Comparison of ENCODE assay signal across 12 mouse cellular contexts in the genomic region with DNA sequence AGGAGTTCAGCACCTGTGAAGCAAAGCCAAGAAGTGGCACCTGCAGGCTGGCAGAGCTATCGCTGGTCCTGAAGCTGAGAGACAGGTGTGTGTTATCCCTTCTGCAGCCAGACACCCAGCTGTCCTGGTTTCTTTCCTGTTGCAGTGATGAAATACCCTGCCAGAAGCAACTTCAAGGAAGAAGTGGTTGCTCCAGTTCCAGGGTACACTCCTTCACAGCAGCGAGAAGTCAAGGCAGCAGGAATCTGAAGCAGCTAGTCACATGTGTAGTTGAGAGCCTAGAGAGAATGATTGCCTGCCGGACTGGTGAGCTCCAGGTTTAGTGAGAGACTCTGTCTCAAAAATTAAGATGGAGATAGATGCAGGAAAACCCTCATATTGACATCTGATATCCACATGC.
"Had no signal": no experiment of that assay in that cellular context is flagged by ENCODE, and none has a peak within 500 bp of the region (broad histone marks: within the 10 kb centered on the region; RNA-seq: fewer than 3 reads in every experiment).

No protein-coding gene starts in this region.

- ATAC-seq: intestine, embryonic 16.5 days had no signal

- H3K4me2 ChIP-seq: kidney, embryonic 15.5 days; limb, embryonic 13.5 days; lung, embryonic 15.5 days; neural tube, embryonic 15.5 days had no signal

- H3K27me3 ChIP-seq: kidney, embryonic 15.5 days; limb, embryonic 13.5 days; lung, embryonic 15.5 days; neural tube, embryonic 15.5 days had no signal

- H3K4me3 ChIP-seq: kidney, embryonic 15.5 days; limb, embryonic 13.5 days; lung, embryonic 15.5 days; myocyte; neural tube, embryonic 15.5 days had no signal

- H3K4me1 ChIP-seq: kidney, embryonic 15.5 days; limb, embryonic 13.5 days; lung, embryonic 15.5 days; neural tube, embryonic 15.5 days had no signal

- H3K9ac ChIP-seq: kidney, embryonic 15.5 days; limb, embryonic 13.5 days; liver, embryonic 14.5 days; lung, embryonic 15.5 days; neural tube, embryonic 15.5 days had no signal

- H3K36me3 ChIP-seq: kidney, embryonic 15.5 days; limb, embryonic 13.5 days; lung, embryonic 15.5 days; neural tube, embryonic 15.5 days had no signal

- DNase-seq: kidney, adult 2 months; kidney, postnatal 14 days; left cerebral cortex, postnatal 4 days; midbrain, embryonic 14.5 days had no signal

- H3K9me3 ChIP-seq: kidney, embryonic 15.5 days; limb, embryonic 13.5 days; lung, embryonic 15.5 days; neural tube, embryonic 15.5 days had no signal

- H3K27ac ChIP-seq: kidney, embryonic 15.5 days; limb, embryonic 13.5 days; liver, embryonic 14.5 days; lung, embryonic 15.5 days; neural tube, embryonic 15.5 days; stomach, postnatal 0 days had no signal
